Mouse (Mus musculus): ENCODE results near the gene Rtn2. TPM values are rescaled to one million over a fixed set of nuclear protein-coding genes. Genes with fewer than 3 reads are reported as not detected.

Gene Rtn2
- total and polyA plus RNA-seq, 2 experiments from 2014 or later, result 104 to 172 TPM

DNA sequence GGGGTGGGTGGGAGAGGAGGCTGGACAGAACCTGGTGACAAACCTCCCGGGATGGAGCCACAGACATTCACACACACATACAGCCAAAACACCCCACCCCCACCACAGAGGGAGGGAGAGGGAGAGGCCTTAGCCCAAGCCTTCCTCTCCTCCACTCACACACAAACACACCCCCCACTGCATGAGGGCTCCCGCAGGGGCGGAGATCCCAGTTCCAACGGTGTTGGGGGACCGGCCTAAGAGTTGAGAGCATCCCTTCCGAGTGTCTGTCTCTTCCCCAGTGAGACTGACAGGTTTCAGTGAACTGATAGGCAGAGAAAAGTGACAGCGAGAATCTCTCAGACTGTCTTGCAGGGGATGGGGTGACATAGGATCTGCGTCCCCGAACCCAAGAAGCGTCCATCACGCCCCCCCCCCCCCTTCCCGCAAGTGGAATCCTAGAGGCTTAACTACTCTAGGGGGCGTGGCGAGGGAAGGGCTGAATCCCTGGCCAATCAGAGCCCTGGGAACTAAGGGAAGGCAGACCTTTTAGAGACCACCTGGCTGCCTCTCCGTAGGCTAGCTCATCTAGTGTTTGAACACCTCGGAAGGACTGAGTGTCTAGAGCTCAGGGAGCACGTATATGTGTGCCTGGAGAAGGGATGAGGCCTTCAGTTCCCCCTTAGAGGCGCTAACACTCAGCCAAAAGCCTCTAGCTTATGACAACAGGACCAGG lies 25.5 kb downstream of the Rtn2 start:
- H3K9ac ChIP-seq (replicated peaks; ENCODE audit: low read length, poor library complexity, severe bottlenecking), result peak overlapping the region; percentile 14
- peaks cover 29% of the 10 kb centered on the region for H3K27me3 ChIP-seq (ENCODE audit: insufficient read depth, low read length)
- H3K36me3 ChIP-seq (ENCODE audit: insufficient read depth, low read length), result no peaks in the 10 kb centered on the region
- H3K9me3 ChIP-seq (ENCODE audit: low read length), result no peaks in the 10 kb centered on the region
- peak overlapping the region; percentile 60 for H3K4me3 ChIP-seq (ENCODE audit: low read depth, low read length)
- peak; percentile 74 for ATAC-seq (ENCODE audit: low FRiP score)
- peak overlapping the region; percentile 65 for H3K4me2 ChIP-seq (ENCODE audit: low read depth, low read length, poor library complexity, severe bottlenecking)
- H3K4me1 ChIP-seq (ENCODE audit: insufficient read depth, low read length), result peaks cover 8% of the 10 kb centered on the region; the same call in 1 of the 2 replicates
- H3K27ac ChIP-seq (ENCODE audit: low read depth, low read length), result no peak overlapping the region
- WGBS, result 4% methylated on average over 17 of the region's 18 CpGs
- TF ChIP-seq CTCF (IDR thresholded peaks at IDR 0.05), result peak; percentile 39; the same call in 1 of the 2 replicates
- peak; percentile 81 for DNase-seq (ENCODE audit: low spot score)

DNA sequence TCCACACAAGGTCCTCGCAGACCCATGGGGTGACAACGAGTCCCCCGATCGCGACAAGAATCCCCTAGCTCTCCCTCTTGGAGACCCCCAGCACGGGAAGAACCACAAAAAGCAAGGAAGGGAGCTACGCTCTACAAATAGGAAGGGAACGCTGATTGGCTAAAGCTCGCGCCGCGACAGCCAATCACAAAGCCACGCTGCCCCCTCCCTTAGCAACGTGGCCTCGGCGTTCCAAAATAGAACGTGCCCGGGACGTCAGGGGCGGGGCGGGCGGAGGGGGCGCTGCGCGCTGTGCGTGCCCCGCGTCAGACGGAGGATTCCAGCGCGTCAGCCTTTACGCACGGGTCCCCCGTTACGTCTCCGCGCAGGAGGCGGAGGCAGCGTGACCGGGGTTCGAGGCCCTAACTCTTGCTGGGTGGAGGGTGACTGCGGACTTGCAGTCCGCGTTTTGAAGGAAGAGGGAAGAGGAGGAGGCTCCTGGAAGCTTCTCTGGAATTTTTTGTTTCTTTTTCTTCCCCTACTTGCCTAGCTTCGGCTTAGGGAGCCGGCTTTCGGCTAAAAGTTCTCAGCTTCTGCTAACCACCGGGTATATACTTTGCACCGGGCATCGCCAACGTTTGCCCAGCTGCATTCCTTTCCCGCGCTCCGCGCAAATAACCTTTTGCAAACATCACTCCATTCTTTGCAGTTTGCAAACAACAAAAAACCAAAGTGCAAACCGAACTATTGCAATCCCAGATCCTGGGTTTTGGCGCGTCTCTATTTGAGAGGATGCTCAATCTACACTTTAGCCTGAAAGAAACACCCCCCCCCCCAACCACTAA lies 26.2 kb downstream of the Rtn2 start:
- Histone ChIP-seq H3K36me3 (ENCODE audit: insufficient read depth, low read length) (no peaks in the 10 kb centered on the region), H3K4me3 (ENCODE audit: low read depth, low read length) (peak overlapping the region; percentile 60), H3K4me2 (ENCODE audit: low read depth, low read length, poor library complexity, severe bottlenecking) (peak overlapping the region; percentile 65), H3K9me3 (ENCODE audit: low read length) (no peaks in the 10 kb centered on the region), H3K27ac (ENCODE audit: low read depth, low read length) (no peak overlapping the region), H3K4me1 (ENCODE audit: insufficient read depth, low read length) (peaks cover 8% of the 10 kb centered on the region; the same call in 1 of the 2 replicates), H3K27me3 (ENCODE audit: insufficient read depth, low read length) (peaks cover 29% of the 10 kb centered on the region), H3K9ac (replicated peaks; ENCODE audit: low read length, poor library complexity, severe bottlenecking) (peak overlapping the region; percentile 14; the same call in 1 of the 2 replicates)
- DNase-seq (ENCODE audit: low spot score) (peak; percentile 96), ATAC-seq (ENCODE audit: low FRiP score) (peak; percentile 89)
- TF ChIP-seq CTCF (IDR thresholded peaks at IDR 0.05), result peak; percentile 54
- under 1% methylated on average over 57 of the region's 58 CpGs for WGBS

DNA sequence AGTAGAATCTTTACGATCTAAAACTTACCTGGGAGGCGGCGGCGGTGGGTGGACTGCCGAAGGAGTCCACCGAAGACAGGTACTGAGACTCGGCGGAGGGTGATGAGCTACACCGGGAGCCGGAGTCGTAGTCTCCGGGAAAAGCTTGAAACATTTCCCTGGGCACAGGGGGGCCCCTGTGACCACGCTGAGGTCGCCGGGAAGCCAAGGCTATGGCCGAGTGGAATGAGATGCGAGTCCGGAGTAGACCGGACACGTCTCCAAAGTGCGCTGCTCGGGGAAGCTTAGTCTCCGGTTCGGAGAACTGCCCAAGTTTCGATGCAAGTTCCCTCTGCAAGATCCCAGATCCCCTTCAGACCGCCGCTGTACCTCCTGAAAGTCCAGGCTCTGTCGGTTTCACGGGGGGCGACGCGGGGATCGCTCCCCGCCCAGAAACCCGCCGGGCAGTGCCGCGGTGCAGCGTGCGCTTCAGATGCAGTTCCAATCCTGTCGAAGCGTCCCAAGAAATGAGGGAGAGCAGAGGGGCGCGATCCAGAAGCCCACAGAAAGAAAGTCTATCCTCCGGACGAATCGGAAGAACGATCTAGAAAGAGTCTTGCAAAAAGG lies 27.0 kb downstream of the Rtn2 start:
- Histone ChIP-seq H3K36me3 (ENCODE audit: insufficient read depth, low read length) (no peaks in the 10 kb centered on the region), H3K4me1 (ENCODE audit: insufficient read depth, low read length) (peaks cover 8% of the 10 kb centered on the region; the same call in 1 of the 2 replicates), H3K4me3 (ENCODE audit: low read depth, low read length) (peak overlapping the region; percentile 60), H3K9me3 (ENCODE audit: low read length) (no peaks in the 10 kb centered on the region), H3K9ac (replicated peaks; ENCODE audit: low read length, poor library complexity, severe bottlenecking) (no peak overlapping the region), H3K27ac (ENCODE audit: low read depth, low read length) (no peak overlapping the region), H3K4me2 (ENCODE audit: low read depth, low read length, poor library complexity, severe bottlenecking) (peak overlapping the region; percentile 65), H3K27me3 (ENCODE audit: insufficient read depth, low read length) (peaks cover 26% of the 10 kb centered on the region)
- whole genome bisulfite sequencing, result under 1% methylated on average over 48 of the region's 48 CpGs
- DNase-seq (ENCODE audit: low spot score) (no peak), ATAC-seq (ENCODE audit: low FRiP score) (no peak)
- no peak for TF ChIP-seq CTCF (IDR thresholded peaks at IDR 0.05)

DNA sequence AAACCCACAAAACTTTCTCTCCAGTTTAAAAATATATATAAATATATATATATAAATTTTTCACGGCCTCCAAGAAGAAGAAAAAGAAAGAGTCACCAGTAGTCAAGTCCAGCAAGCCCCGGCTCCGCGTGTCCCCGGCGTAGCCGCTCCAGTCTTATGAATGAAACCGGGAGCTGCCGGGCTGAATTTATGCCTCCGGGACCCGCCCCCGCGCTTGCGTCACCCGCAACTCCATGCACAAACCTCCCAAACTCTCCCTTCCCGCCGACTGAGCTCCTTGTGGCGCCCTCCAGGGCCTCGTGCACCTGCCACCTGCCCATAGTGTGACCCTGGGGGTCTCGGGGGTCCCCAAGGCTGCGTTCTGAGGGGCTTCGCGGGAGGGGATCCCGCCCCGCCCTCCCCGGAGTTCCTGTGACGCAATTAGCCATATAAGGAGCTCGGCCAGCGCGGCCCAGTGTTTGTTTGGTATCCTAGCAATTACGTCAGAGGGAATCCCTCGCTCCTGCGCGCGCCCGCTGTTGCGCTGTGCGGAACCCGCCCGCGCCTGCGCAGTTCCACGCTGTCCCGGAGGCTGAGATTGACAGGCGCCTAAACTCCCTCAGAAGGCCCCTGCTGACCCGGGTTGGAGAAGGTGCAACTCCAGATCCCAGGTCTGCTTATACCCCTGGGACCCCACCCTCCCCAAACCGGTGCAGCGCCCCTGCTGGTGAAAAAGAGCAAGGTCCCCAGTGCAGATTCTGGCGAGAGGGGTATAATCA lies 27.6 kb downstream of the Rtn2 start, which contains the start of gene Fosb:
Gene Fosb (minus strand): TSS at position 168 of the 758 bp plus-strand sequence.
- TF ChIP-seq CTCF (IDR thresholded peaks at IDR 0.05), result peak; percentile 69
- Histone ChIP-seq H3K27me3 (ENCODE audit: insufficient read depth, low read length) (peaks cover 20% of the 10 kb centered on the region), H3K36me3 (ENCODE audit: insufficient read depth, low read length) (no peaks in the 10 kb centered on the region), H3K9ac (replicated peaks; ENCODE audit: low read length, poor library complexity, severe bottlenecking) (peak within 1 kb of the TSS; percentile 57), H3K27ac (ENCODE audit: low read depth, low read length) (no peak within 1 kb of the TSS), H3K4me3 (ENCODE audit: low read depth, low read length) (peak within 1 kb of the TSS; percentile 60), H3K9me3 (ENCODE audit: low read length) (no peaks in the 10 kb centered on the region), H3K4me2 (ENCODE audit: low read depth, low read length, poor library complexity, severe bottlenecking) (peak within 1 kb of the TSS; percentile 65), H3K4me1 (ENCODE audit: insufficient read depth, low read length) (peaks cover 6% of the 10 kb centered on the region; the same call in 1 of the 2 replicates)
- WGBS, result under 1% methylated on average over 48 of the region's 49 CpGs
- DNase-seq (ENCODE audit: low spot score), result peak; percentile 98
- ATAC-seq (ENCODE audit: low FRiP score), result peak; percentile 84

DNA sequence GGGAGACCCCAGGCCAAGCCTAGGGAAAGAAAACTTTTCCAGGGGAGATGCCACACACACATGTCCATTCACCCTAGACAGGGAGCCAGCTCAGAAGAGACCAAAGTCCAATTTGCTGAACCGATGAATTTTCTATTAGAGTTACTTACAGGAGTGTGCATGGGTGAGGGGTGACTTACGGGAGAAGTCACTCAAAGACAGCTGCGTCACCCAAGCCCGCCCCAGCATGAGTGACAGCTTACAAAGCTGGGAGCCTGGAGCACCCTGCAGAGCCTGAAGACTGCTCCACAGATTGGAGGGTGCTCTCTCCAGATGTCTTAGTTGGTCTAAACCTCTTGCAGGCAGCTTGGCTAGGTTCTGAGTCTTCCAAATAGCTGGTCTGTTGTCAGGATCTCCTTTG lies 29.6 kb downstream of the Rtn2 start:
- 0 out of 2 replicates have a peak, but pooled peaks cover 1% of the 10 kb centered on the region for H3K27me3 ChIP-seq (ENCODE audit: insufficient read depth, low read length)
- H3K9ac ChIP-seq (replicated peaks; ENCODE audit: low read length, poor library complexity, severe bottlenecking), result no peak overlapping the region
- H3K9me3 ChIP-seq (ENCODE audit: low read length), result no peaks in the 10 kb centered on the region
- H3K4me3 ChIP-seq (ENCODE audit: low read depth, low read length), result no peak overlapping the region
- H3K4me1 ChIP-seq (ENCODE audit: insufficient read depth, low read length), result peaks cover 3% of the 10 kb centered on the region; the same call in 1 of the 2 replicates
- no peaks in the 10 kb centered on the region for H3K36me3 ChIP-seq (ENCODE audit: insufficient read depth, low read length)
- 34% methylated on average over 4 of the region's 4 CpGs for WGBS
- no peak overlapping the region for H3K4me2 ChIP-seq (ENCODE audit: low read depth, low read length, poor library complexity, severe bottlenecking)
- no peak for DNase-seq (ENCODE audit: low spot score)
- no peak for TF ChIP-seq CTCF (IDR thresholded peaks at IDR 0.05)
- H3K27ac ChIP-seq (ENCODE audit: low read depth, low read length), result no peak overlapping the region
- ATAC-seq (ENCODE audit: low FRiP score), result no peak
